Mouse (Mus musculus): Measurements from ENCODE around the gene Fhit. TPM values are rescaled to one million over a fixed set of nuclear protein-coding genes. Genes with fewer than 3 reads are reported as not detected.

The Fhit gene
- polyA plus RNA-seq, 1 experiment from 2014 or later, result 5.6 TPM

- Histone ChIP-seq H3K36me3 (ENCODE audit: control insufficient read depth, insufficient read depth, low read length) (no peaks in the 10 kb centered on the region), H3K4me3 (ENCODE audit: low read depth, low read length) (no peak overlapping the region), H3K9ac (ENCODE audit: low read depth, low read length) (no peak overlapping the region), H3K27ac (ENCODE audit: low read depth, low read length) (no peak overlapping the region), H3K4me2 (no peak overlapping the region), H3K9me3 (replicated peaks; ENCODE audit: control insufficient read depth, low read length) (no peaks in the 10 kb centered on the region), H3K27me3 (ENCODE audit: control insufficient read depth, insufficient read depth, low read length) (no peaks in the 10 kb centered on the region), H3K4me1 (ENCODE audit: control insufficient read depth, insufficient read depth, low read length) (no peaks in the 10 kb centered on the region)
- 83% methylated on average over 6 of the region's 6 CpGs for WGBS (ENCODE audit: insufficient replicate concordance)
- no peak for ATAC-seq (replicated peaks; ENCODE audit: insufficient number of reproducible peaks, low FRiP score, low TSS enrichment)
Measured at GRCm38 (mm10) chr14:10038021-10038420, 1123.8 kb downstream of the Fhit start.

GRCm38 (mm10) chr14:10036685-10037215 lies 1125.1 kb downstream of the Fhit start:
- no peak for ATAC-seq (replicated peaks; ENCODE audit: insufficient number of reproducible peaks, low FRiP score, low TSS enrichment)
- H3K9ac ChIP-seq (ENCODE audit: low read depth, low read length), result no peak overlapping the region
- H3K4me3 ChIP-seq (ENCODE audit: low read depth, low read length), result no peak overlapping the region
- no peaks in the 10 kb centered on the region for H3K36me3 ChIP-seq (ENCODE audit: control insufficient read depth, insufficient read depth, low read length)
- H3K27me3 ChIP-seq (ENCODE audit: control insufficient read depth, insufficient read depth, low read length), result no peaks in the 10 kb centered on the region
- H3K27ac ChIP-seq (ENCODE audit: low read depth, low read length), result no peak overlapping the region
- H3K4me2 ChIP-seq, result no peak overlapping the region
- no peaks in the 10 kb centered on the region for H3K4me1 ChIP-seq (ENCODE audit: control insufficient read depth, insufficient read depth, low read length)
- H3K9me3 ChIP-seq (replicated peaks; ENCODE audit: control insufficient read depth, low read length), result no peaks in the 10 kb centered on the region
- WGBS (ENCODE audit: insufficient replicate concordance), result 57% methylated on average over 2 of the region's 2 CpGs

- H3K4me3 ChIP-seq (ENCODE audit: low read depth, low read length), result no peak overlapping the region
- H3K9me3 ChIP-seq (replicated peaks; ENCODE audit: control insufficient read depth, low read length), result no peaks in the 10 kb centered on the region
- H3K4me1 ChIP-seq (ENCODE audit: control insufficient read depth, insufficient read depth, low read length), result no peaks in the 10 kb centered on the region
- H3K27ac ChIP-seq (ENCODE audit: low read depth, low read length), result no peak overlapping the region
- no peaks in the 10 kb centered on the region for H3K27me3 ChIP-seq (ENCODE audit: control insufficient read depth, insufficient read depth, low read length)
- no peaks in the 10 kb centered on the region for H3K36me3 ChIP-seq (ENCODE audit: control insufficient read depth, insufficient read depth, low read length)
- no peak for ATAC-seq (replicated peaks; ENCODE audit: insufficient number of reproducible peaks, low FRiP score, low TSS enrichment)
- no peak overlapping the region for H3K4me2 ChIP-seq
- H3K9ac ChIP-seq (ENCODE audit: low read depth, low read length), result no peak overlapping the region
- WGBS (ENCODE audit: insufficient replicate concordance), result 52% methylated on average over 3 of the region's 3 CpGs
Measured at GRCm38 (mm10) chr14:10035682-10036081, 1126.2 kb downstream of the Fhit start.

GRCm38 (mm10) chr14:10035270-10035669 lies 1126.6 kb downstream of the Fhit start:
- H3K4me3 ChIP-seq (ENCODE audit: low read depth, low read length), result no peak overlapping the region
- no peaks in the 10 kb centered on the region for H3K27me3 ChIP-seq (ENCODE audit: control insufficient read depth, insufficient read depth, low read length)
- WGBS (ENCODE audit: insufficient replicate concordance), result 59% methylated on average over 2 of the region's 2 CpGs
- H3K4me2 ChIP-seq, result no peak overlapping the region
- H3K9me3 ChIP-seq (replicated peaks; ENCODE audit: control insufficient read depth, low read length), result no peaks in the 10 kb centered on the region
- H3K9ac ChIP-seq (ENCODE audit: low read depth, low read length), result no peak overlapping the region
- H3K27ac ChIP-seq (ENCODE audit: low read depth, low read length), result no peak overlapping the region
- ATAC-seq (replicated peaks; ENCODE audit: insufficient number of reproducible peaks, low FRiP score, low TSS enrichment), result no peak
- H3K36me3 ChIP-seq (ENCODE audit: control insufficient read depth, insufficient read depth, low read length), result no peaks in the 10 kb centered on the region
- no peaks in the 10 kb centered on the region for H3K4me1 ChIP-seq (ENCODE audit: control insufficient read depth, insufficient read depth, low read length)

GRCm38 (mm10) chr14:10023382-10023781 lies 1138.5 kb downstream of the Fhit start:
- Histone ChIP-seq H3K4me3 (ENCODE audit: low read depth, low read length) (no peak overlapping the region), H3K36me3 (ENCODE audit: control insufficient read depth, insufficient read depth, low read length) (no peaks in the 10 kb centered on the region), H3K4me1 (ENCODE audit: control insufficient read depth, insufficient read depth, low read length) (no peaks in the 10 kb centered on the region), H3K4me2 (no peak overlapping the region), H3K9ac (ENCODE audit: low read depth, low read length) (no peak overlapping the region), H3K27me3 (ENCODE audit: control insufficient read depth, insufficient read depth, low read length) (no peaks in the 10 kb centered on the region), H3K27ac (ENCODE audit: low read depth, low read length) (no peak overlapping the region), H3K9me3 (replicated peaks; ENCODE audit: control insufficient read depth, low read length) (no peaks in the 10 kb centered on the region)
- 86% methylated on average over 2 of the region's 2 CpGs for WGBS (ENCODE audit: insufficient replicate concordance)
- ATAC-seq (replicated peaks; ENCODE audit: insufficient number of reproducible peaks, low FRiP score, low TSS enrichment), result no peak

- Histone ChIP-seq H3K9ac (ENCODE audit: low read depth, low read length) (no peak overlapping the region), H3K9me3 (replicated peaks; ENCODE audit: control insufficient read depth, low read length) (no peaks in the 10 kb centered on the region), H3K4me1 (ENCODE audit: control insufficient read depth, insufficient read depth, low read length) (no peaks in the 10 kb centered on the region), H3K4me3 (ENCODE audit: low read depth, low read length) (no peak overlapping the region), H3K27me3 (ENCODE audit: control insufficient read depth, insufficient read depth, low read length) (no peaks in the 10 kb centered on the region), H3K27ac (ENCODE audit: low read depth, low read length) (no peak overlapping the region), H3K4me2 (no peak overlapping the region), H3K36me3 (ENCODE audit: control insufficient read depth, insufficient read depth, low read length) (no peaks in the 10 kb centered on the region)
- WGBS (ENCODE audit: insufficient replicate concordance), result 78% methylated on average over 2 of the region's 2 CpGs
- ATAC-seq (replicated peaks; ENCODE audit: insufficient number of reproducible peaks, low FRiP score, low TSS enrichment), result no peak
Measured at GRCm38 (mm10) chr14:10022304-10022703, 1139.5 kb downstream of the Fhit start.

GRCm38 (mm10) chr14:10020400-10021140 lies 1141.3 kb downstream of the Fhit start:
- H3K4me2 ChIP-seq, result no peak overlapping the region
- H3K4me1 ChIP-seq (ENCODE audit: control insufficient read depth, insufficient read depth, low read length), result no peaks in the 10 kb centered on the region
- H3K9ac ChIP-seq (ENCODE audit: low read depth, low read length), result no peak overlapping the region
- 70% methylated on average over 5 of the region's 5 CpGs for WGBS (ENCODE audit: insufficient replicate concordance)
- no peak for ATAC-seq (replicated peaks; ENCODE audit: insufficient number of reproducible peaks, low FRiP score, low TSS enrichment)
- H3K4me3 ChIP-seq (ENCODE audit: low read depth, low read length), result no peak overlapping the region
- H3K27ac ChIP-seq (ENCODE audit: low read depth, low read length), result no peak overlapping the region
- no peaks in the 10 kb centered on the region for H3K9me3 ChIP-seq (replicated peaks; ENCODE audit: control insufficient read depth, low read length)
- no peaks in the 10 kb centered on the region for H3K36me3 ChIP-seq (ENCODE audit: control insufficient read depth, insufficient read depth, low read length)
- no peaks in the 10 kb centered on the region for H3K27me3 ChIP-seq (ENCODE audit: control insufficient read depth, insufficient read depth, low read length)

- no peaks in the 10 kb centered on the region for H3K27me3 ChIP-seq (ENCODE audit: control insufficient read depth, insufficient read depth, low read length)
- H3K27ac ChIP-seq (ENCODE audit: low read depth, low read length), result no peak overlapping the region
- H3K9me3 ChIP-seq (replicated peaks; ENCODE audit: control insufficient read depth, low read length), result no peaks in the 10 kb centered on the region
- no peaks in the 10 kb centered on the region for H3K36me3 ChIP-seq (ENCODE audit: control insufficient read depth, insufficient read depth, low read length)
- no peak overlapping the region for H3K4me2 ChIP-seq
- no peak overlapping the region for H3K9ac ChIP-seq (ENCODE audit: low read depth, low read length)
- H3K4me3 ChIP-seq (ENCODE audit: low read depth, low read length), result no peak overlapping the region
- no peak for ATAC-seq (replicated peaks; ENCODE audit: insufficient number of reproducible peaks, low FRiP score, low TSS enrichment)
- no peaks in the 10 kb centered on the region for H3K4me1 ChIP-seq (ENCODE audit: control insufficient read depth, insufficient read depth, low read length)
- WGBS (ENCODE audit: insufficient replicate concordance), result 67% methylated on average over 1 of the region's 1 CpGs
Measured at GRCm38 (mm10) chr14:10013817-10014266, 1148.0 kb downstream of the Fhit start.
